Mouse (Mus musculus) neural tube, embryonic 12.5 days (tissue): Measurements from ENCODE around the gene Slc1a2. TPM values are rescaled to one million over a fixed set of nuclear protein-coding genes. Genes with fewer than 3 reads are reported as not detected.

ENCODE experiments used
- polyA plus RNA-seq: library from polyadenylated mRNA; unstranded; fragments of >200 nt; fragmentation: Nextera tagmentation; extraction: Ambion mirVana; gene quantifications from 2 replicates; pipeline ENCODE4 v1.2.1, GENCODE M21; 2016

The Slc1a2 gene
- polyA plus RNA-seq, 1 experiment from 2014 or later = 16.2 TPM

Other genes with a start within 250 kb of the Slc1a2 start
- gene Fjx1, start 206.2 kb upstream of the Slc1a2 start, polyA plus RNA-seq = 47.3 and 52.4 TPM in 2 replicates
- 5.2 TPM in 2 replicates for gene Pamr1, start 108.6 kb upstream of the Slc1a2 start, polyA plus RNA-seq
- gene Cd44, start 243.0 kb downstream of the Slc1a2 start, polyA plus RNA-seq = 3.3 and 4.2 TPM in 2 replicates